Mouse (Mus musculus) fat pad, adult 2 months (tissue): ENCODE measurements around the gene 2010111I01Rik.

ENCODE experiments used
- DNase-seq: peaks from one replicate; pipeline ENCODE4 v3.0.0-alpha.2; 2011; ENCODE audit warnings: low read depth, low spot score; ENCODE audit errors: extremely low read depth

2010111I01Rik gene

GRCm38 (mm10) chr13:63238045-63238444, 273.4 kb downstream of the 2010111I01Rik start:
- no peak for DNase-seq

- DNase-seq = no peak
These were observed 274.7 kb downstream of the 2010111I01Rik start for GRCm38 (mm10) chr13:63239301-63239804.

DNA sequence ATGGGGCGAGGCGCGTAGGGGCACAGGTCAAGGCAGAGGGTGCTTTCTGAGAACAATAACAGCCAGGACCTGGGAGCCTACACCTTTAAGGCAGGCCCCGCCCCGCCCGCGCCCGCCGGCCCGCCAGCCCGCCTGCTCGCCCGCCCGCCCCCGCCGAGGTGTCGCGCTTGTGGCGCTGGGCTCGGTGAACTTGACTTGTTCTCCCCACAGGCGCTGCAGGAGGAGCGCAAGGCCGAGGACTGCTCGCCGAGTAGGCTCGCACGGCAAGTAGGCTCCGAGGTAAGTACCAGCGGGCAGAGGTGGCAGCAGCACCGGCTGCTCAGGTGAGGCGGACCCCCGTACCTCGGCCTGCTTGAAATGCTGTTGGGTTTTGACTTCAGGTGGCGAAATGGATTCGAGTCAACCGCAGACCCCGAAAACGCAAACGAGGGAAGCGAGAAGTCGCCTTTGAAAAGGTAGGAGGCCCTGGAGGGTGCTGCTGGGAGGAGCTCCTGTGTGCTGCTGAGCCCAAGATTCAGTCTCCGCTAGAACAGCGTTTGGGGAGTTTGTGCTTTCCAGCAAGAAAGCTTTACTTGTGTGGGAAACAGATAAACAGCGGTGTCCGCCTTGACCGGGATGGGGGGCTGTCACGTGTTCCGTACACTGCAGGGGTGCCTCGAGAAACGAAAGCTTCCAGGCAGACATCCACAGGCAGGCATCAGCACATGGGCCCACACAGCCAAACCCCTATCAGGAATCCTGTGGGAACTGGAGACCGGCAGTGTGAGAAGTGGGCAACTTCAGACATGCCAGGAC, 275.4 kb downstream of the 2010111I01Rik start:
- DNase-seq = no peak

DNA sequence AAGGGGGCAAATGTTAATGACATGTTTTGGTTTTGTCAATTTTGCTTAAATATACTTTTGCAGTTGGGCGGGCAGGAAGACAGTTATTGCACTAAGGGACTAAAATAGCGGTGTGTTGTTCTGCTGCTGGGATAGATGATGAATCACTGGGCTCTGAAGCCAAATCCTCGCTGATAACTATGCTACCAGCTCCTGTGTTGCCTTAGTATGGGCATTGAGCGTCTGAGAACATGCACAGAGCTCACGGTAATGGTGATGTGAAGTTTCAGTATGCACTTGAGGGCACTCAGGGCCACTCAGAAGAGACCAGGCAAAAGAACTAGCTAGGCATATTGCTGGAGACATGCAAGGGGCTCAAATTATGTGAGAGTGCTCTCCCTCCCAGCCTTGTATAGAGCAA, 276.1 kb downstream of the 2010111I01Rik start:
- no peak for DNase-seq

GRCm38 (mm10) chr13:63241665-63242064, 277.0 kb downstream of the 2010111I01Rik start:
- peak; percentile 67 for DNase-seq

- DNase-seq = no peak
These were observed 277.9 kb downstream of the 2010111I01Rik start for GRCm38 (mm10) chr13:63242401-63243192.

- DNase-seq = no peak
These were observed 278.9 kb downstream of the 2010111I01Rik start for GRCm38 (mm10) chr13:63243586-63243985.

DNA sequence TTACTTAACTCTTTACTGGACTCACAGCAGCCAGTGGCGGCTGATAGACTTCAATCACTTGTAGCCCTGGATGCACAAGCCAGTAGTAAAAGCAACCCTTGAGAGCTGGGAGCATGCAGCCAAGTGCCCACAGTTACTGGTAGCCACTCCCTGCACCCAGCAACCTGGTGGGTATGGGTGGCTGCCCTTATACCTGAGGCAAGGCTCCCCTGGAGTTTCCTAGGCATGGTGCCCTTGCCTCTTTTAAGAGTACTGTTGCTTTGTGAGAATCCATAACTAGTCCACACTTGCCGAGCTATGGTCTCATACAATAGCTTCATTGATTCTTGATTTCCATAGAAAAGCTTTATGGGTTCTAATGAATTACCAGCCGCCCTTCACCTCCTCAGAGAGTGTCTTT, 279.7 kb downstream of the 2010111I01Rik start:
- DNase-seq = peak; percentile 81

- DNase-seq = peak; percentile 50
These were observed 280.5 kb downstream of the 2010111I01Rik start for GRCm38 (mm10) chr13:63245218-63245617.

DNA sequence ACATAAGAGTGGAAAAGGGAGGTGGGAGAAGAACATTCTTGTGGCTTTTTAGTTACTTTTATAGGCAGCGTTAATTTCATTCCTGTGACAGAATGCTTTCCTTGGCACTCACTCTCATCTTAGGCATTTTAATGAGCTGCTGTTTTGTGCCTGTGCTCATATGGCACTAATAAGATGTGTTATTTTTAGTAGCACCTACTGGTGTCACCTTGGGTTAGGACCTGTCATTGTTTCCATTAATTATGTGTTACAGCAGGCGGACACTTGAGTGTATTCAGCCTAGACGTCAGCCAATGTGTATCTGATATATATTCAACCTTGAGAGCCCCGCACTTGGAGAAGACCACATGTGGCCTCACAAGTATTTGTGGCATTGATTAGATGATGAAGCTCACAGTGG, 281.1 kb downstream of the 2010111I01Rik start:
- no peak for DNase-seq

- DNase-seq = no peak
These were observed 281.7 kb downstream of the 2010111I01Rik start for GRCm38 (mm10) chr13:63246332-63246940.

DNA sequence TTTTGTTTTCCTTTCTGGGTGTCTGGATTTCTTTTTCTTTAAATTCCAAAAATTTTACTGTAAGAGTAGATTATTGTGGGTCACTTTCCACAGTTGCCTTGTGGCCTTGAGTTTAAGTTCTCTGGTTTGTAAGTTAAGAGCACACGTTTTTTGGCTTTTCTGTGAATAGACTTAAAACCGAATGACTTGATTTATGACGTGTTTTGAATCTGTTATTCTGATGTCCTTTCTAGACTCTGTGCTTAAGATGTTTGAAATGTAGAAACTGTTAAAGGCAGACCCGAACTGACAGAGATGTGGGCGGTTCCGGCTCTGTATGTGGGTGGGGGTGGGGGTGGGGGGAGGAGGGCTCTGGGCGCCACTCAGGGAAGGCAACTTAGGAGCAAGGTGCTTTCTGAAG, 282.3 kb downstream of the 2010111I01Rik start:
- DNase-seq = no peak

- no peak for DNase-seq
These were observed 282.9 kb downstream of the 2010111I01Rik start for GRCm38 (mm10) chr13:63247631-63248030.

GRCm38 (mm10) chr13:63248318-63248717, 283.6 kb downstream of the 2010111I01Rik start:
- DNase-seq = no peak

- no peak for DNase-seq
These were observed 284.5 kb downstream of the 2010111I01Rik start for GRCm38 (mm10) chr13:63249171-63249570.

DNA sequence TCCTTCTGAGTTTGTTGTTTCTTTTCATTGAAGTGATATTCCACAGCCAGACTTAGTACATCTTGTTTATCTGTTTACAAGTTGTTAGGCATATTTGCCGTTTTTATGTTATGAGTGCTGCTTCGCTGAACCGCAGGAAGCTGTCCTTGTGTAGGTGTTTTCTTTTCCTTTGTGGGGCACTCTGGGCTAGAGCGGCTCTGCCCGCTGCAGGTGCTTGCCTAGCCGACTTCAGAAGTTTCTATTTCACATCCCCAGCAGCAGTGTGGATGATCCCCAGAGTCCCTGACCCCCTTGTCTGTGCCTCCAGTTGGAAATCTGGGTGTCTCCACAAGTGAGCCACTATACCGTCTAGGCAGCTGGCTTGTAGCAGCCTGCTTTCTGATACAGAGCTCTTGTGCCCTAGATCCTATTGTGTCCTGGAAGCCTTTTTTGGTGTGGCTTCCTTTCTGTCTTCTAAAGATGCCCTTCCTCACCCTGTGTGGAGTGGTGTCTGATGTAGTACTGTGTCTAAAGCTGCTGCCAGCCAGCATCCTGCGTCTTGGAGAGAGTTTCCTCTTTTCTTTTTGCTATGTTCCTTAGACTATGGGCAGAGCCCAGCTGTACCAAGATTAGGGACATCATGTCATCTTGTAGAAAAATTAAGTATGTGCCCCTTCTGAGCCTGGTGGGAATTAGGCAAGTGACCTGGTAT, 285.2 kb downstream of the 2010111I01Rik start:
- no peak for DNase-seq

GRCm38 (mm10) chr13:63250441-63250980, 285.8 kb downstream of the 2010111I01Rik start:
- DNase-seq = no peak

DNA sequence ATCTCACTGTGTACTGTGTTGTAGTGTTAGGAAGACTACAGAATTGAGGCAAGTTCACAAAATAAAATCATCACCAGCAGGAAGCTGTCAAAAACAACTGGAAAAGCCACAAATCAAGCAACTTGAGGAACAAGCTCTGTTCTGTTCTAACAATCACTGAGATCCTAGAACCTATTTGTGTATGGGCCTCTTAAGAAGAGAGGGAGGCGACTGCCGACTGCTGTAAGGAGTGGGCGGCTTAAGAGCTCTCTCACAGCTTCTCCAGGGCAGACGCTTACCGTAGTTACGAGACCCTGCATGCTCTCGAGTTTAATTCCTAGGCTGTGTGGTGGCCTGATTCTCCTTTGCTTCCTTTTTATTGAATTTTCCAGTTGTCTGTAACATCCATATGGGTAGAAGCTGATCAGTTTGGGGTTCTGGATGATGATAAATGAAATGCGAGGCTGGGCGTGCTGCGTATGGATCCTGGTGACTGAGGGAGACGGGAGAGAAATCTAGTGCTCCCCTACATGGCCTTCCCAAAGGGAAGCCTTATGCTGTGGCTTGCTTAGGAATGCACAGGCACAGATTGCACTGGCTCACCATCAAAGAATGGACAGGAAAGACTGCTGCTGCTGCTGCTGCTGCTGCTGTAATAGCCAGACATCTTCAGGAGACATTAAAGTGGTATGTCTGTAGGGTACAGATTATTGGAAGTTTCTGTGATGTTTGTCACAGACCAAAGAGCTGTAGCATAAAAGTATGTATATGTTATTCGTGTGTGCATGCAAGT, 286.6 kb downstream of the 2010111I01Rik start:
- DNase-seq = no peak

DNA sequence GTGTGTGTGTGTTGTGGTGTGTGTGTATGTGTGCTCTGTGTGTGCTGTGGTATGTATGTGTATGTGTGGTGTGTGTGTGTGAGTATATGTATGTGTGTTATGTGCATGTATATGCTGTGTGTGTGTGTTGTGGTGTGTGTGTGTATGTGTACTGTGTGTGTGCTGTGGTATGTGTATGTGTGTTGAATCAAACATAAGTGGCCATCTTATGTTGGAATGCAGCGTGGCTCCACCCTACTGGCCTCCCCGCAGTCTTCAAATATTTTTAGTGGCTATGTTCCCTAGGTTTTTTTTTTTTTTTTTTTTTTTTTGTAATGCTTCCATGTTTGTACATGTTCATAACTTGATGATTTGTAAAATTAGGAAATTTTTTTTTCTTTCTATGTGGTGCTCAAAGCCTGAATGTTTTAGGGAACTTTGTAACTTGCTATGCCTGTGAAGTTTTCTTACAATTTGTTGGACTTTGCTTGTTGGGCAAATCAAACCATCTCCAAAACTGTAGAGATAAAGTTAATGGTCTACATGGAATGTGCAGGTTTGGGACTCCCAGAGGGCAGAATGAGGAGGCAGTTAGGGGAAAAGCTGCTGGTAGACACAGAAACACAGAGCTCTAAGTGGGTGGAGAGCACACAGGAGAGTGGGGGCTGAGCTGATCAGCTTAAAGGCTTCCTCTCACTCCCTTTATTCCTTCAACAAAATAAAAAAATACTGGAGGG, 287.8 kb downstream of the 2010111I01Rik start:
- no peak for DNase-seq
